Mouse (Mus musculus): Measurements from ENCODE around the gene Aen.

GRCm38 (mm10) chr7:78903174-78903870, 7.7 kb downstream of the Aen start:
- TF ChIP-seq CTCF (IDR thresholded peaks at IDR 0.05; ENCODE audit: control insufficient read depth, insufficient read depth, low read length) (no peak), POLR2A (IDR thresholded peaks at IDR 0.05; ENCODE audit: borderline replicate concordance, control insufficient read depth, low read depth, low read length) (no peak)

Measured in bone marrow, adult 2 months (tissue).